Mouse (Mus musculus) heart, embryonic 16.5 days (tissue): ENCODE measurements around the gene Pi4ka. TPM values are rescaled to one million over a fixed set of nuclear protein-coding genes. Genes with fewer than 3 reads are reported as not detected.

Experiments used
- ATAC-seq: fragments of 200-750 bp; cut with Nextera tagmentation; replicated peaks from 2 replicates; pipeline ENCODE4 v1.8.0; 2017; ENCODE audit warnings: moderate number of reproducible peaks; ENCODE audit not compliant: insufficient read depth, low FRiP score; ENCODE audit errors: extremely low read depth
- H3K27ac ChIP-seq: fragments of 300-500 bp; sonication (generic); 2 replicates; pipeline ENCODE4 v1.5.1; 2014; ENCODE audit warnings: mild to moderate bottlenecking, low read length, control low read depth, moderate library complexity
- H3K27me3 ChIP-seq: fragments of 300-500 bp; sonication (generic); 2 replicates; pipeline ENCODE4 v1.6.1; 2014; ENCODE audit warnings: low read length, mixed read lengths; ENCODE audit not compliant: control insufficient read depth, insufficient read depth
- H3K36me3 ChIP-seq: fragments of 300-500 bp; sonication (generic); 2 replicates; pipeline ENCODE4 v1.6.1; 2014; ENCODE audit not compliant: control insufficient read depth, insufficient read depth
- H3K4me1 ChIP-seq: fragments of 300-500 bp; sonication (generic); 2 replicates; pipeline ENCODE4 v1.6.1; 2014; ENCODE audit warnings: low read length, mixed read lengths; ENCODE audit not compliant: control insufficient read depth, insufficient read depth
- H3K4me2 ChIP-seq: fragments of 300-500 bp; sonication (generic); 2 replicates; pipeline ENCODE4 v1.6.1; 2014; ENCODE audit warnings: low read depth, mild to moderate bottlenecking, control low read depth, low read length
- H3K4me3 ChIP-seq: fragments of 300-500 bp; sonication (generic); 2 replicates; pipeline ENCODE4 v1.5.1; 2014; ENCODE audit warnings: mild to moderate bottlenecking, control low read depth, low read length
- H3K9ac ChIP-seq: fragments of 300-500 bp; sonication (generic); 2 replicates; pipeline ENCODE4 v1.6.1; 2014; ENCODE audit warnings: low read length, control low read depth
- H3K9me3 ChIP-seq: fragments of 300-500 bp; sonication (generic); replicated peaks from 2 replicates; pipeline ENCODE4 v1.6.1; 2016; ENCODE audit warnings: low read length; ENCODE audit not compliant: control insufficient read depth
- WGBS: fragments of 180-500 bp; shearing (Covaris S2); extraction: QIAGEN DNeasy Blood & Tissue Kit; methylation state at CpG from one replicate; pipeline ENCODE4 v1.1.7; 2014; 5-methylcytosine and 5-hydroxymethylcytosine counted together
- polyA plus RNA-seq: library from polyadenylated mRNA; unstranded; fragments of >200 nt; fragmentation: Nextera tagmentation; extraction: Ambion mirVana; gene quantifications from 2 replicates; pipeline ENCODE4 v1.2.1, GENCODE M21; 2015

Gene Pi4ka
- 30.8 and 31.7 TPM in 2 replicates for polyA plus RNA-seq

DNA sequence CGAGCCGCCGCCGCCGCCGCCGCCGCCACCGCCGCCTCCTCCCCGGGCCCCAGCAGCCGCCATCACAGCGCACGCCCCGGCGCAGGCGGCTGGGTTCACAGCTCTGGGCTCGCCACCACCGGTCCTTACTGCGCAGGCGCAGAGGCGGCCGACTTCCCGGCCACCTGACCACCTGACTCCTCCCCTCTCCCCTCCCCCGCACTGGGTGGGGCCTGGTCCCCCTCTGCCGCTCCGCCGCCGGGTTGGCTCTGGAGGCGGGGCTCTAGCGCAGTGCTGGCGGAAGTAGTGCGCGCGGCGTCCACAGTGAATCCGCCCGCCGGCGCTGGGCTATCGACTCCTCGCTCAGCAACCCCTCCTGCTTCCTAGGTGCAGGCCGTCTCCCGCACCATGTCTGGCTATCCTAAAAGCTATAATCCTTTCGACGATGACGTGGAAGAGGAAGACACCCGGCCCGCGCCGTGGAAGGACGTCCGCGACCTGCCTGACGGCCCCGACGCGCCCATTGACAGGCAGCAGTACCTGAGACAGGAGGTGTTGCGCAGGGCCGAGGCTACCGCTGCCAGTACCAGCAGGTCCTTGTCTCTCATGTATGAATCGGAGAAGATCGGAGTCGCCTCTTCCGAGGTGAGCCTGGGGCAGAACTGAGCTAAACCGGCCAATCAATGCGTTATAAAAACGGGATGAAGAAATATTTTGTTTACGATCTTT is at the start of gene Pi4ka, which contains the start of gene Snap29:
Gene Pi4ka (minus strand): TSS at position 579 of the 708 bp plus-strand sequence.
Gene Snap29 (plus strand): TSS at position 251 of the 708 bp plus-strand sequence.
- Histone ChIP-seq H3K9me3 (no peaks in the 10 kb centered on the region), H3K4me2 (peak within 1 kb of the TSS; percentile 89), H3K4me3 (peak within 1 kb of the TSS; percentile 69), H3K9ac (peak within 1 kb of the TSS; percentile 79), H3K4me1 (peaks cover 19% of the 10 kb centered on the region), H3K27me3 (no peaks in the 10 kb centered on the region), H3K27ac (peak within 1 kb of the TSS; percentile 79), H3K36me3 (peaks cover 3% of the 10 kb centered on the region; the same call in 1 of the 2 replicates)
- WGBS, result under 1% methylated on average over 62 of the region's 69 CpGs
- ATAC-seq, result peak; percentile 96

- H3K9ac ChIP-seq, result peak overlapping the region; percentile 90
- H3K36me3 ChIP-seq, result peaks cover 4% of the 10 kb centered on the region; the same call in 1 of the 2 replicates
- peaks cover 17% of the 10 kb centered on the region for H3K4me1 ChIP-seq
- H3K27ac ChIP-seq, result peak overlapping the region; percentile 93
- under 1% methylated on average over 24 of the region's 24 CpGs for WGBS
- H3K4me2 ChIP-seq, result peak overlapping the region; percentile 92
- peak overlapping the region; percentile 87 for H3K4me3 ChIP-seq
- peak; percentile 34 for ATAC-seq
- no peaks in the 10 kb centered on the region for H3K27me3 ChIP-seq
- no peaks in the 10 kb centered on the region for H3K9me3 ChIP-seq
Measured at GRCm38 (mm10) chr16:17452373-17452715, 46.2 kb upstream of the Pi4ka start.

DNA sequence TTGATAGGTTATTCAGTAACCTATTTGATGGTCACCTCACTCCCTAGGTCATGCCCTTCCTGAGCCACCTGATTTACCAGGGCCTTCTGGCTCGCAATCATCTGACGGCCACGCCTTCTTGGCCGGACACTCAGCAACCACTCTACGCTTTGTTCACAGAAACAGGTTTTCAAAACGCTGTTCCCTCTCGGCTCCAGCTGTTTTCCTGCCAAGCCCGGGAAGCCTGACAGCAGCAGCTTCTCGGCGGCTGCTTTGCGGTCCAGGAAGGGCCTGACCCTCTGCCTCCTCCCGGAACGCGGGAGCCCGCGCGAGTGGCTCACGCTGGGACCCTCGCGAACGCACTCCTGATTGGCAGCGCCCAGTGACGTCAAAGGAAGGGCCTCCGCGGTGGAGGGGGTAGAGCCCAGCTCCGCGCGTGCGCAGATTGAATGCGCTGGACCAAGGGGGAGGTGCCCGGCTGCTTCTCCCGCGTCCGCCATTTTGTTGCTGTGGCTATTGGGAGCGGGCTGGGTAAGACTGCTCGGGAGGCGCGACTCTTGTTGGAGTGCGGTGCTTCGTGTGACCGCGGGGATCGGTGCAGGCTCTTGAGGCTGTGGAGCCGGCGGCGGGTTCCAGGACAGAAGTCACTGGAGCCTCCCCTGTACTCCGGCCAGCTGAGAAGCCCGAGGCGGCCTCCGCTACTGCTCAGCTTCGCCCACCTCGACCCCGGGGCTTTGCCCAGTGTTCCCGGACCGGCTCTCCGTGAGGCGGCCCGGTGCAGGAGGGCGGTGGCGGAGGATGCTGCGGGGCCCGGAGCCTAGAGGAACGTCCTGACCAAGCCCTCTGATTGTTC is 45.6 kb upstream of the Pi4ka start, which contains the start of gene Crkl:
Gene Crkl (plus strand): TSS at position 447 of the 832 bp plus-strand sequence.
- ATAC-seq, result peak; percentile 98
- peaks cover 17% of the 10 kb centered on the region for H3K4me1 ChIP-seq
- peak within 1 kb of the TSS; percentile 92 for H3K4me2 ChIP-seq
- peak within 1 kb of the TSS; percentile 87 for H3K4me3 ChIP-seq
- peaks cover 4% of the 10 kb centered on the region; the same call in 1 of the 2 replicates for H3K36me3 ChIP-seq
- WGBS, result under 1% methylated on average over 63 of the region's 63 CpGs
- H3K27ac ChIP-seq, result peak within 1 kb of the TSS; percentile 93
- H3K9ac ChIP-seq, result peak within 1 kb of the TSS; percentile 90
- no peaks in the 10 kb centered on the region for H3K9me3 ChIP-seq
- H3K27me3 ChIP-seq, result no peaks in the 10 kb centered on the region

DNA sequence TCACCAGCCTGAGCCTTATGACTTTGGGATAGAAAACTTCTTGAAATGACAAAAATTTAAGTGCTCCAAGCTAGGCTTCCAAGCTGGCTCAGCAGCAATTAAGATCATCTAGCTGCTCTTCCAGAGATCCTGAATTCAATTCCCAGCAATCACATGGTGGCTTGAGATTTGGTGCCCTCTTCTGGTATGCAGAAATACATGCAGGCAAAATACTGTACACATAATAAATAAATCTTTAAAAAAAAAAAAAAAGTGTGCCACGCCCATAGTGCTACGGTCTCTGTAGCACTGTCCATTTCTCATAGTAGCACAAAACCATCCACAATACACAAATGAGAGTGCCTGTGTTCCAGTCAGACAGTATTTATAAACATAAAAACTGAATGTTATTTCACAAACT is 26.5 kb upstream of the Pi4ka start:
- WGBS, result 76% methylated on average over 2 of the region's 2 CpGs
- Histone ChIP-seq H3K36me3 (peaks cover 11% of the 10 kb centered on the region; the same call in 1 of the 2 replicates), H3K4me2 (no peak overlapping the region), H3K27ac (no peak overlapping the region), H3K4me1 (no peaks in the 10 kb centered on the region), H3K9ac (no peak overlapping the region), H3K4me3 (no peak overlapping the region), H3K27me3 (no peaks in the 10 kb centered on the region), H3K9me3 (no peaks in the 10 kb centered on the region)
- ATAC-seq, result no peak

DNA sequence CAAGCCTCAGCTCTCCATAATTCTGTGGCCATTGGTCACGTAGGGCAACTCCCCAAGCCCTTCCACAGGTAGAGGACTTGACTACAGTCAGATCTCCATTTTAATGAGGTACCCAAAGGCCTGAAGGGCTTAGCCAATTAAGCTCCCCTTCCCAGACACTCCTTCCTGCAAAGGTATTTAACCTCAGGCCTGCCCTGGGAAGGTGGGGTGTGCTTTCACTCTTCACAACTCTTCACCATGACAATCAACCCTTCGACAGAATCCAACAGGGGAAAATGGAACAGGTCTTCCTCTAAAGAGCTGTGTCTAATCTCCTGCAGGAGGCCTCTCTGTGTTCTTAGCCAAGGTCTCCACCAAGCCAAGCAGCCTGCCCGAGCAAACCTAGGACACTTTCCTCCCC is 16.9 kb upstream of the Pi4ka start:
- no peak overlapping the region for H3K27ac ChIP-seq
- H3K4me2 ChIP-seq, result no peak overlapping the region
- H3K4me1 ChIP-seq, result no peaks in the 10 kb centered on the region
- H3K36me3 ChIP-seq, result peaks cover 26% of the 10 kb centered on the region
- no peak overlapping the region for H3K4me3 ChIP-seq
- WGBS, result 78% methylated on average over 3 of the region's 3 CpGs
- H3K9ac ChIP-seq, result no peak overlapping the region
- H3K9me3 ChIP-seq, result no peaks in the 10 kb centered on the region
- no peak for ATAC-seq
- H3K27me3 ChIP-seq, result no peaks in the 10 kb centered on the region

- Histone ChIP-seq H3K27ac (no peak overlapping the region), H3K4me1 (peaks cover 16% of the 10 kb centered on the region), H3K9me3 (no peaks in the 10 kb centered on the region), H3K4me3 (no peak overlapping the region), H3K4me2 (no peak overlapping the region), H3K9ac (0 out of 2 replicates have a peak overlapping the region, but pooled peaks have one; percentile 5), H3K36me3 (no peaks in the 10 kb centered on the region), H3K27me3 (no peaks in the 10 kb centered on the region)
- 29% methylated on average over 4 of the region's 4 CpGs for WGBS
- ATAC-seq, result no peak
Measured at GRCm38 (mm10) chr16:17410209-17410608, 4.1 kb upstream of the Pi4ka start.

DNA sequence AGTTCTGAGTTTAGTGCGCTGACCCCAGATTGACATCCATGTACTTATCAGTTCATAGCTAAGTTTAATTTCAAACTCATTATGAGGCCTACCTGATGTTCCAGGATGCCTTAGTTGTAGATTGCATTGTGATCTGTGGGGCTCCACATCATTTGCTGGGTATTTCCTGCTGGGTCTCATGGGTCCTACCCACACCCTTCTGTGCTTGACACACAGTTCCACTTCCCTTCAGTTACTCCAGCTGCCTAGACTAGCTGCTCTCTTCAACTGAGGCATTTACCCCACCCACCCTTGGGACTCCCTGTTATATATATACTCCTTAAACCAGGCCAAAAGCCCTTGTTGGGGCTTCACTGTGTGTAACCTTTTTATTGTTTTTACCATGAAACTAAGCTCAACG is 2.9 kb upstream of the Pi4ka start:
- WGBS, result 91% methylated on average over 2 of the region's 2 CpGs
- no peak overlapping the region for H3K4me2 ChIP-seq
- ATAC-seq, result no peak
- no peak overlapping the region for H3K9ac ChIP-seq
- no peaks in the 10 kb centered on the region for H3K9me3 ChIP-seq
- no peak overlapping the region for H3K27ac ChIP-seq
- no peaks in the 10 kb centered on the region for H3K36me3 ChIP-seq
- H3K4me3 ChIP-seq, result no peak overlapping the region
- peaks cover 19% of the 10 kb centered on the region for H3K4me1 ChIP-seq
- no peaks in the 10 kb centered on the region for H3K27me3 ChIP-seq

- WGBS, result 26% methylated on average over 9 of the region's 9 CpGs
- Histone ChIP-seq H3K9me3 (no peaks in the 10 kb centered on the region), H3K4me3 (peak overlapping the region; percentile 69), H3K27ac (no peak overlapping the region; the same call in 1 of the 2 replicates), H3K36me3 (peaks cover 3% of the 10 kb centered on the region; the same call in 1 of the 2 replicates), H3K4me1 (peaks cover 19% of the 10 kb centered on the region), H3K4me2 (peak overlapping the region; percentile 79), H3K9ac (peak overlapping the region; percentile 79), H3K27me3 (no peaks in the 10 kb centered on the region)
- ATAC-seq, result no peak
Measured at GRCm38 (mm10) chr16:17406512-17407231, 558 bp upstream of the Pi4ka start.
